ENCODE assay signal across 20 mouse cellular contexts in genomic region chr2:79597090-79597489, GRCm38 (mm10). TPM values are rescaled to one million over a fixed set of nuclear protein-coding genes. Genes with fewer than 3 reads are reported as not detected.
DNase-seq lines count a peak whose midpoint lies in the region; ATAC-seq and TF ChIP-seq lines count a peak whose summit lies in the region.
"Had no signal": no experiment of that assay in that cellular context is flagged by ENCODE, and none has a peak within 500 bp of the region (broad histone marks: within the 10 kb centered on the region; RNA-seq: fewer than 3 reads in every experiment).

No protein-coding gene starts in this region.

- TF ChIP-seq POLR2A in kidney, adult 2 months (IDR thresholded peaks at IDR 0.05; ENCODE audit: low read depth, low read length), result no peak

- no peaks in the 10 kb centered on the region for H3K36me3 ChIP-seq in forebrain, embryonic 14.5 days (ENCODE audit: control insufficient read depth, insufficient read depth, low read length)
- no peaks in the 10 kb centered on the region for H3K36me3 ChIP-seq in forebrain, embryonic 11.5 days (ENCODE audit: control insufficient read depth, insufficient read depth, low read length)
- H3K36me3 ChIP-seq in kidney, postnatal 0 days (ENCODE audit: insufficient read depth, low read length), result no peaks in the 10 kb centered on the region
- H3K36me3 ChIP-seq in kidney, adult 2 months (ENCODE audit: control insufficient read depth, insufficient read depth, low read length), result no peaks in the 10 kb centered on the region
- H3K36me3 ChIP-seq in C2C12 (ENCODE audit: control insufficient read depth, insufficient read depth), result no peaks in the 10 kb centered on the region
- H3K36me3 ChIP-seq: embryonic facial prominence, embryonic 13.5 days; heart, embryonic 15.5 days; liver, embryonic 12.5 days; midbrain, embryonic 10.5 days had no signal

- H3K9me3 ChIP-seq in forebrain, embryonic 14.5 days (replicated peaks; ENCODE audit: control insufficient read depth, low read length), result no peaks in the 10 kb centered on the region
- H3K9me3 ChIP-seq in forebrain, embryonic 11.5 days (ENCODE audit: control insufficient read depth, low read length), result no peaks in the 10 kb centered on the region
- no peaks in the 10 kb centered on the region for H3K9me3 ChIP-seq in kidney, postnatal 0 days (replicated peaks; ENCODE audit: low read length)
- H3K9me3 ChIP-seq: embryonic facial prominence, embryonic 13.5 days; heart, embryonic 15.5 days; liver, embryonic 12.5 days; midbrain, embryonic 10.5 days had no signal

- peak; percentile 24 for DNase-seq in forebrain, embryonic 14.5 days (ENCODE audit: low spot score)
- DNase-seq in forebrain, embryonic 11.5 days (ENCODE audit: low spot score), result no peak
- DNase-seq in kidney, postnatal 0 days (ENCODE audit: low spot score), result peak; percentile 65
- DNase-seq in kidney, adult 2 months, result no peak
- DNase-seq in fibroblast of lung, adult 2 months (ENCODE audit: low read depth), result peak; percentile 43
- no peak for DNase-seq in layer of hippocampus, adult 9-11 months
- DNase-seq: cerebellum, adult 18-20 months; gastrocnemius, postnatal 14 days; kidney, adult 8-10 months; right cerebral cortex, postnatal 25 days; thymus, postnatal 25 days had no signal

- H3ac ChIP-seq in C2C12 (ENCODE audit: control insufficient read depth, insufficient read length, low read depth), result no peak overlapping the region

- no peak for ATAC-seq in forebrain, embryonic 14.5 days
- no peak for ATAC-seq in forebrain, embryonic 11.5 days (replicated peaks; ENCODE audit: low FRiP score)
- ATAC-seq in kidney, postnatal 0 days (replicated peaks; ENCODE audit: low FRiP score, low read depth), result no peak
- ATAC-seq in erythroblast, adult 5-6 weeks (replicated peaks; ENCODE audit: low FRiP score, poor library complexity, severe bottlenecking), result no peak
- ATAC-seq: CD4-positive, CD25-positive, alpha-beta regulatory T cell, adult 4 months; forebrain, embryonic 16.5 days; hindbrain, postnatal 0 days; liver, embryonic 12.5 days had no signal

- no peaks in the 10 kb centered on the region for H3K27me3 ChIP-seq in forebrain, embryonic 14.5 days (replicated peaks; ENCODE audit: control insufficient read depth, insufficient read depth, low read length)
- H3K27me3 ChIP-seq in forebrain, embryonic 11.5 days (ENCODE audit: control insufficient read depth, insufficient read depth, low read length), result no peaks in the 10 kb centered on the region
- no peaks in the 10 kb centered on the region for H3K27me3 ChIP-seq in kidney, postnatal 0 days (ENCODE audit: insufficient read depth, low read length)
- no peaks in the 10 kb centered on the region for H3K27me3 ChIP-seq in kidney, adult 2 months (replicated peaks; ENCODE audit: control insufficient read depth, insufficient read depth, low read length)
- no peaks in the 10 kb centered on the region for H3K27me3 ChIP-seq in C2C12 (ENCODE audit: control insufficient read depth, insufficient read depth, insufficient read length)
- H3K27me3 ChIP-seq: embryonic facial prominence, embryonic 13.5 days; heart, embryonic 15.5 days; liver, embryonic 12.5 days had no signal

- H3K27ac ChIP-seq in forebrain, embryonic 14.5 days (ENCODE audit: low read depth, low read length), result no peak overlapping the region
- no peak overlapping the region for H3K27ac ChIP-seq in forebrain, embryonic 11.5 days (ENCODE audit: low read depth, low read length)
- 0 out of 2 replicates have a peak overlapping the region, but pooled peaks have one; percentile 19 for H3K27ac ChIP-seq in kidney, postnatal 0 days
- no peak overlapping the region for H3K27ac ChIP-seq in kidney, adult 2 months (ENCODE audit: insufficient read depth, low read depth, low read length)
- H3K27ac ChIP-seq: embryonic facial prominence, embryonic 13.5 days; heart, embryonic 15.5 days; hindbrain, postnatal 0 days; liver, embryonic 12.5 days; midbrain, embryonic 10.5 days had no signal

- H3K9ac ChIP-seq in forebrain, embryonic 14.5 days (ENCODE audit: low read length), result no peak overlapping the region
- H3K9ac ChIP-seq in forebrain, embryonic 11.5 days (ENCODE audit: low read length), result no peak overlapping the region
- H3K9ac ChIP-seq in kidney, postnatal 0 days (ENCODE audit: low read depth, low read length), result no peak overlapping the region
- H3K9ac ChIP-seq: embryonic facial prominence, embryonic 13.5 days; heart, embryonic 15.5 days; liver, embryonic 12.5 days had no signal

- no peaks in the 10 kb centered on the region for H3K79me3 ChIP-seq in C2C12 (ENCODE audit: low read depth)

- no peak overlapping the region for H3K4me2 ChIP-seq in forebrain, embryonic 14.5 days (ENCODE audit: low read length)
- no peak overlapping the region for H3K4me2 ChIP-seq in forebrain, embryonic 11.5 days (ENCODE audit: low read depth, low read length, severe bottlenecking)
- no peak overlapping the region for H3K4me2 ChIP-seq in kidney, postnatal 0 days (ENCODE audit: low read length)
- H3K4me2 ChIP-seq: embryonic facial prominence, embryonic 13.5 days; heart, embryonic 15.5 days; liver, embryonic 12.5 days had no signal

- H3K79me2 ChIP-seq in C2C12 (ENCODE audit: control insufficient read depth, insufficient read depth), result no peaks in the 10 kb centered on the region

- no peak for TF ChIP-seq CTCF in kidney, postnatal 0 days (IDR thresholded peaks at IDR 0.05; ENCODE audit: low read depth)
- TF ChIP-seq CTCF in kidney, adult 2 months (conservative IDR thresholded peaks at IDR 0.05; ENCODE audit: insufficient read depth, insufficient read length, low read depth, low read length), result no peak
- TF ChIP-seq CTCF in C2C12 (IDR thresholded peaks at IDR 0.05; ENCODE audit: control insufficient read depth, insufficient read depth, insufficient read length), result no peak

- H3K4me3 ChIP-seq in forebrain, embryonic 14.5 days (ENCODE audit: low read depth, low read length), result no peak overlapping the region
- H3K4me3 ChIP-seq in forebrain, embryonic 11.5 days (ENCODE audit: low read depth, low read length), result no peak overlapping the region
- no peak overlapping the region for H3K4me3 ChIP-seq in kidney, postnatal 0 days (replicated peaks; ENCODE audit: low read depth, low read length)
- no peak overlapping the region for H3K4me3 ChIP-seq in kidney, adult 2 months (ENCODE audit: insufficient read depth, low read depth, low read length)
- no peak overlapping the region for H3K4me3 ChIP-seq in C2C12 (ENCODE audit: insufficient read depth, poor library complexity, severe bottlenecking)
- H3K4me3 ChIP-seq: embryonic facial prominence, embryonic 13.5 days; heart, embryonic 15.5 days; liver, embryonic 12.5 days; midbrain, embryonic 10.5 days had no signal

- no peaks in the 10 kb centered on the region for H3K4me1 ChIP-seq in forebrain, embryonic 14.5 days (ENCODE audit: control insufficient read depth, insufficient read depth, low read length)
- H3K4me1 ChIP-seq in forebrain, embryonic 11.5 days (replicated peaks; ENCODE audit: control insufficient read depth, insufficient read depth, low read length), result no peaks in the 10 kb centered on the region
- H3K4me1 ChIP-seq in kidney, postnatal 0 days (replicated peaks; ENCODE audit: insufficient read depth, low read length), result peaks cover 9% of the 10 kb centered on the region; the same call in 1 of the 2 replicates
- peaks cover 3% of the 10 kb centered on the region; the same call in 1 of the 2 replicates for H3K4me1 ChIP-seq in kidney, adult 2 months (ENCODE audit: control insufficient read depth, insufficient read depth, low read length)

TF ChIP-seq in C2C12, 6 proteins besides CTCF, POLR2A, EP300 and RAD21:
- peak; percentile 70 for TF ChIP-seq FOSL1 (IDR thresholded peaks at IDR 0.05; ENCODE audit: insufficient read depth, low read length, poor library complexity, severe bottlenecking)
- TF ChIP-seq CEBPB (IDR thresholded peaks at IDR 0.05; ENCODE audit: low read depth), result peak; percentile 49
- no peak for TF ChIP-seq MYOG (IDR thresholded peaks at IDR 0.05; ENCODE audit: control insufficient read depth, extremely low read depth, insufficient read length)

RNA-seq across cellular contexts. Expression of gene Itprid2, which starts 38.1 kb away (rescaled TPM):
- 6.0 TPM in 2 replicates for polyA plus RNA-seq in forebrain, embryonic 14.5 days (2014; fragmentation: Nextera tagmentation; extraction: Ambion mirVana)
- 5.0 and 5.7 TPM in 2 replicates for polyA plus RNA-seq in forebrain, embryonic 11.5 days (2014; fragmentation: Nextera tagmentation; extraction: Ambion mirVana)
- 22.7 and 24.4 TPM in 2 replicates for polyA plus RNA-seq in kidney, postnatal 0 days (2015; fragmentation: Nextera tagmentation; extraction: Ambion mirVana)
- 17.0 and 22.8 TPM in 2 replicates for polyA plus RNA-seq in kidney, adult 2 months (2012; rRNA removed)
- 10.1 TPM for polyA plus RNA-seq in C2C12 (2012; fragmentation: generic; extraction: Trizol)
- total RNA-seq in erythroblast, adult 5-6 weeks (2015; ENCODE audit: low replicate concordance), result 3.8 and 7.5 TPM in 2 replicates
- 2.1 and 3.2 TPM in 2 replicates for total RNA-seq in erythroblast, adult 5-6 weeks (2017; ENCODE audit: low replicate concordance)

Comparison
In these comparisons a context has a peak if more than half of its experiments do, and no peak if none do; other contexts are left out.
1. DNase-seq: peak in forebrain, embryonic 14.5 days (single experiment), kidney, postnatal 0 days (single experiment) and fibroblast of lung, adult 2 months (single experiment); none in forebrain, embryonic 11.5 days (single experiment), kidney, adult 2 months (single experiment) and layer of hippocampus, adult 9-11 months (single experiment).